Mouse (Mus musculus): ENCODE measurements at regions not wholly inside any gene's neighbourhood (a gene's known extent, or its start where the extent isn't known, plus 50 kb on each side); places are given as distances from the start of the nearest gene placed in this dataset.

- 77% methylated on average over 2 of the region's 2 CpGs for WGBS
- no peaks in the 10 kb centered on the region for H3K9me3 ChIP-seq (ENCODE audit: control insufficient read depth, low read length)
- H3K9ac ChIP-seq (ENCODE audit: low read depth, low read length), result no peak overlapping the region
- no peak overlapping the region for H3K27ac ChIP-seq (ENCODE audit: low read depth, low read length)
- H3K4me3 ChIP-seq (ENCODE audit: low read length), result no peak overlapping the region
- no peaks in the 10 kb centered on the region for H3K27me3 ChIP-seq (ENCODE audit: control insufficient read depth, insufficient read depth, low read length)
- ATAC-seq (ENCODE audit: low FRiP score, low TSS enrichment), result no peak
- no peaks in the 10 kb centered on the region for H3K4me1 ChIP-seq (ENCODE audit: control insufficient read depth, insufficient read depth, low read length)
- no peak overlapping the region for H3K4me2 ChIP-seq (replicated peaks; ENCODE audit: low read depth, low read length)
- no peaks in the 10 kb centered on the region for H3K36me3 ChIP-seq (ENCODE audit: control insufficient read depth, insufficient read depth, low read length)
These were observed 2350.1 kb upstream of the Pcdh20 start for GRCm38 (mm10) chr14:90821309-90821708.

DNA sequence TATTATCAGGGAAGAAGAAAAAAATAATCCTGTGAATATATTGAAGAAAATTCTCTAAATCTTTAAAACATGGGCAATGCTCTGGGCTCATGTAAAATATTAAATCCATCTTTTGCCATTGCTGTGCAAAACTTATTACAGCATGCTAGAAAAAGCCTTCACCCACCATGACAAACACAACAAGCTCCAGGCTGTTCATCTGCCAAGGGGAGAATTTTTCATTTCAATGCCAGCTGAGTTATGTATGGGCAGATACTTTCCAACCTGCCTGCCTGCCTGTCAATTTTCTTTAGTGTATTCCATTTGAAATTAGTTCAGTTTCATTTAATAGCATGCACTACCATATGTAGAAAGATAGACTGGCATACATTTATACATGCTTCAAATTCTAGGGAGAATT, 2339.0 kb upstream of the Pcdh20 start:
- Histone ChIP-seq H3K4me1 (ENCODE audit: control insufficient read depth, insufficient read depth, low read length) (no peaks in the 10 kb centered on the region), H3K4me3 (ENCODE audit: low read length) (no peak overlapping the region), H3K36me3 (ENCODE audit: control insufficient read depth, insufficient read depth, low read length) (no peaks in the 10 kb centered on the region), H3K27me3 (ENCODE audit: control insufficient read depth, insufficient read depth, low read length) (no peaks in the 10 kb centered on the region), H3K27ac (ENCODE audit: low read depth, low read length) (no peak overlapping the region), H3K9ac (ENCODE audit: low read depth, low read length) (no peak overlapping the region), H3K4me2 (replicated peaks; ENCODE audit: low read depth, low read length) (no peak overlapping the region), H3K9me3 (ENCODE audit: control insufficient read depth, low read length) (no peaks in the 10 kb centered on the region)
- ATAC-seq (ENCODE audit: low FRiP score, low TSS enrichment), result no peak

DNA sequence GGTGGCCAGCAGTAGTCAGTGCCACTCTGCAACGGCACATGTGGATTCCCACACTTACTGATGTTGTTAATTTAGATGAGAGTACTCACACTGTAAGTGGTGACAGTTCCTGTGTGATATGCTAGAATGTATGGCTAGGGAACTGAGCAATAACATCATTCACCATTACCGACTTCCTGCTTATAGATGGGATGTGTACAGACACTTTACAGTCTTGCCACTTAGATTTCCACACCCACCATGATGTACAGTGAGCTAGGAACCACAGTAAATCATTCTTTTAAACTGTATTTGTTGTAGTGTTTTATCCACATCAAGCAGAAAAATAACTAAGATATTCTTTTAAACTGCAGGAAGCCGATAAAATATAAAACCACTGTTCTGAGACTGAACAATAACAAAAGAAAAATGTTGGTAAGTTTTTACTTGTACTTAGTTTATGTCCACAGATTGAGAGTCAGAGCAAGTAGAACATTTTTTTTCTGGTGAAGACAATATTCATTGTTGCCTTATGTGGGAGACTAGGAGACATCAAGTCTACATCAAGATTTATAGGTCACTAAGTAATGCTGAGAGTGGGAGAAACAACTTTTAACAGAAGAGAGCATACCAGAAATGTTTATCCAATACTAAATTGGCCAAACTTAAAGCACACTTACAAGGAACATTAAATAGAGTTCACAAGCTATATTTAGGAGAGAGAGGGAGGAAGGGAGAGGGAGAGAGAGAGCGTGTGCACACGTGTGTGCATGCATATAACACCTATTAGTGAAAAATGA, 2318.7 kb upstream of the Pcdh20 start:
- Histone ChIP-seq H3K4me2 (replicated peaks; ENCODE audit: low read depth, low read length) (no peak overlapping the region), H3K27ac (ENCODE audit: low read depth, low read length) (no peak overlapping the region), H3K4me3 (ENCODE audit: low read length) (no peak overlapping the region), H3K9me3 (ENCODE audit: control insufficient read depth, low read length) (no peaks in the 10 kb centered on the region), H3K4me1 (ENCODE audit: control insufficient read depth, insufficient read depth, low read length) (no peaks in the 10 kb centered on the region), H3K27me3 (ENCODE audit: control insufficient read depth, insufficient read depth, low read length) (no peaks in the 10 kb centered on the region), H3K36me3 (ENCODE audit: control insufficient read depth, insufficient read depth, low read length) (no peaks in the 10 kb centered on the region), H3K9ac (ENCODE audit: low read depth, low read length) (no peak overlapping the region)
- 54% methylated on average over 5 of the region's 5 CpGs for WGBS
- ATAC-seq (ENCODE audit: low FRiP score, low TSS enrichment), result peak; percentile 81
